Mouse (Mus musculus) spleen, adult 12 weeks (tissue): Measurements from ENCODE around the gene Zfp637.
"Not testable (repeated sequence)": the region's sequence is repeated elsewhere in the genome, so short reads cannot be mapped to it uniquely, and the experiment has no call there.

ENCODE experiments used
- DNase-seq: peaks from one replicate; pipeline ENCODE4 v3.0.0; 2022; ENCODE audit warnings: low spot score

The Zfp637 gene

DNA sequence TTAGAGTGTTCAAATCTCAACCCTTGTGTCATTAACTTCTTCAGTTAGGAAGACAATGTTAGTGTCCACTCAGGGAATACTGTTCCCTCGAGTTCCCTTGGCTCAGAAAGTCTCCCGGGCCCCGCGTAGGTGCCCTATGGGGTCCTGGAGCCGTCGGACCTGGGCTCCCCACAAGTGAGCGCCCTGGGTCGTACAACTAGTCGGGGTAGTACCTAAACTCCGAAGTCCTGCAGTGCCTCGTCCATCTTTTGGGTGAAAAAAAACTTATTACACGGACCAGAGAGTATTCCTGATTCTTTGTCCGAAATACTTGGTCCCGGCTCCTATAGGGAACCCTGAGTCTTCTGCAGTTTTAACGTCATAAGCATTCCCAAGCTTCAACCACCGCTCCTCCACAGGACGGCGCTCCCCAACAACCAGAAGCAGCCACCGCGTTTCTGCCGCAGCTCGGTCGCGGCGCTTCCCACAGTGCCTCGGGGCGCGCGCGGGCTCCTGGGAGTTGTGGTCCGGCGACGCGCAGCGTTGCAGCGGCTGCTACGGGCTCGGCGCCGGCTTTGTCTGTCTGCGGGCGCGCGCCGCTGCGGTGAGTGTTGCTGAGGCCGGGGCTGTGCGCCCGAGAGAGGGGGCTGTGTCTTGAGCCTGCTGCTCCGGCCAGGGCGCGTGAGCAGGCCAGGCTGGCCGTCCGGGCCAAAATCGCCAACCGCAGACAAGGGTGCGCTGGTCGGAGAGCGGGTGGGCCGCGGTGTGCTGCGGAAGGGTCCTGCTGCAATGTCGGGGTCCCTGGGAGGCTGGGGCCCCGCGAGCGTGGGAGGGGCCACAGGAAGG is at the start of gene Zfp637:
Gene Zfp637, plus strand, starts transcription at position 495 of the 825 bp plus-strand sequence.
- DNase-seq, result peak; percentile 75

DNA sequence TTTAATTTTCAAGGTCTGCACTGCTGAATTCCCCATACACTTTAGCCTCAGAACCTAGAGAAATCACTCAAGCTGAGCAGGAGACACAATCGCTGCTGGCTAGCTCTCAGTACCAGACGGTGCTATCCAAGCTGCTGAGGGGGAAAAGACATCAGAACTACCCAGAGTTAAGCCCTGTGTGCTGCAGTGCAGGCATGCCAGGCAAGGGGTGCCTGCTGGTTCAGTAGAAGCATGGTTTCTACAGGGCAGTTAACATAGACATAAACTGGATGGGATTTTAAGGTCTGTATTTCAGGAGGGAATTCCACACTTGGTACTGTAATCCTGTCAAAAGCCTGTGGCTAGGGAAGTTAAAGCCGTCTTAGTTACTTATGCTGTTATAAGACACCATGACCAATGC is 45.7 kb upstream of the Zfp637 start:
- DNase-seq, result no peak

DNA sequence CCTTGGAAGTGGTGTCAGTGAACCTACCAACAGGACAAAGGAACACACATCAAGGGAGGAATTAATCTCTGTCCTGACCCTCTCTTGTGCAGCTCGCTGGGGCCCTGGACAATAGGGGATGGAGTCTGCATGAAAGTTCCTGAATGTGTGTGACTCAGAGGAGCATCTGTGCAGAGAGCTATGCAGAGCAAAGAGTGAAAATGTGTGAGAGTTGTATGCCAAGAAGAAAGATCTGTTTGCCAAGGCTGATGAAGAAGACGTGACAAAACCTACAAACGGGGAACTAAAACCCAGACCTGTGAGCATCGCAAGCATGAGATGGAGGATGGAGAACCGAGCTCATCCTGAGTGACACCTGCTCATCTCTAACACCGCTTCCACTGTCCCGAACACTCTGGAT is 40.2 kb upstream of the Zfp637 start:
- DNase-seq, result no peak

DNA sequence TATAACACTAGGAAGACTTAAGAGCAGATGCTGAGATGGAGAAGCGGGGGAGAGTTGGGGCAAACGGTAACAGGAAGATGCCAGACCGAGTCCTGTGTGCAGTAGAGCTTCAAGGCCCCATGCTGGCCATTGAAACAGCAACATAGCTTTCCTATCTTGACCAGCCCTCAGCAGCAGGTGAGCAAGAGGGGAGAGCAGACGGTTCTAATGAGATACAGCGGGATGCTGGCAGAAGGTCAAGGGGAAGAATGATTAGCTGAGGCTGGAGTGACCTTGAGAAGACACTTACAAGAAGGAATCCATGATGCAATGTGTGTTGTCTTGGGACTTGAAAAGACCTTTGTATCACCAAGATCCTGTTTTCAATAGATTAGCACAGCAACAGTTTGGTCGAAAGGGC is 39.2 kb upstream of the Zfp637 start:
- no peak for DNase-seq

DNA sequence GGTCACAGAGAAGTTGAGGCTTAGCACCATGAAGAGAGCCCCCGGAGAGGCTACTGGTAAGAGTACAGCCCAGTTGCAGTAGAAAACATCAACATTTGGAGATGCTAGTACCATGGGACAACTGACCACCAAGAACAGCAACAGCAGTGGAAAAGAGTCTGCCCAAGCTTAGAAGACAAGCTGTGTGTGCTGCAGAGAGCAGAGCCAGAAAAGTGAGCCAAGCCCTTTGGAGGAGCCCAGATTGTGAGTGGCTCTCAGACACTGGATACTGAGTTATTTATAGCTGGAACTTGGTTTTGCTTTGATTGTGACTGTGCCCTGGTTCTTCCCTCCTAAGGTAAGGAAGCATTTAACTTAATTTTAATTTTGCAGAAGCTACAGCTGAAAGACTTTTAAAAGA is 33.2 kb upstream of the Zfp637 start:
- DNase-seq, result no peak

DNA sequence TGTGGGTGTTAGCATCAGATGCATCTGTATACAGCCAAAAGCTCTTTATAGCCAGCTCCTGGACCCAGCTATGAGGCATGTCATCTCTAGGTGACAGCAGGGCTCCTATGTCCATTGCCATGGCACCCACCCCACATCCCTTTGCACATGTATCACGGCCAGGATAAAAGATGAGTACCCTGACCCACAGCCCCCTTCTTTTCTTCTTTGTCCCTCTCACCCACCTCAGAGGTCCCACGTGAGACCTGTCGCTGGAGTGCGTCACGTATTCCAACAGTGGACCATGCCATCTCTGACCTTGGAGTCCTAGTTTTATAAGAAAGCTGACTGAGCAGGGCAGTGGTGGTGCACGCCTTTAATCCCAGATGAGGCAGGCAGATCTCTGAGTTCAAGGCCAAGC is 31.2 kb upstream of the Zfp637 start:
- no peak for DNase-seq

DNA sequence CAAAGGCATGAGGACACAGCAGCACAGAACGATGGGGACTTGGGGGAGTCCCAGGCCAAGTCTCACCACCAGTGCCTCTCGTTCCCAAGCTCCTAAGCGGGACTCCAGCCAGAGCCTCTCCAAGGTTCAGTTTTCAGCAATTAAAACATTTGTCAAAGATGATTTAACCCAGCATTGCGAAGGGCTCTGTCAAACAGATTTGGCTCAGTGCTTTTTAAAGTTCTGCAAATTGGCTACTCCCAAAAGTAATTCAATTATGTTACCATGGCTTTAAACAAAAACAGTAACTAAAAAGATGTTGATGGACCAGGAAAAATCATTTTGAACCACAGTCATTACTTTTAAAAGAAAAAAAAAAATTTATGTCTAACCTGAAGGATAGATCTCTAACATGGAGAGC is 30.3 kb upstream of the Zfp637 start:
- no peak for DNase-seq

DNA sequence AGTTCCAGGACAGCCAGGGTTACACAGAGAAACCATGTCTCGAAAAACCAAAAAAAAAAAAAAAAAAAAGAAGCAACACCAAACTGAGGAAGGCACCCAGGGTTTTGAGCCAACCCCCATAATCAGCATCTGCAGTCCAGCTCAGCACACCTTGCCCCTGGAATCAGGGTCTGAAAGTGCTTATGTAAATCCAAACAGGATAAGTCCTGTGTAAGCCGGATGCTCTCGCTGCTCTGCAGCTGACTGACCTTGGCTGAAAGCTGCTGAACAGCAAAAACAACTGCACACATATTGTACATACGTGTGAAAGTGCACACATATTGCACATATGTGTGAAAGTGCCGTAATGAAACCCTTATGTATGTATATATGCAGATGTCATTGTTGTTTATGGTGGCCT is 29.7 kb upstream of the Zfp637 start:
- no peak for DNase-seq

DNA sequence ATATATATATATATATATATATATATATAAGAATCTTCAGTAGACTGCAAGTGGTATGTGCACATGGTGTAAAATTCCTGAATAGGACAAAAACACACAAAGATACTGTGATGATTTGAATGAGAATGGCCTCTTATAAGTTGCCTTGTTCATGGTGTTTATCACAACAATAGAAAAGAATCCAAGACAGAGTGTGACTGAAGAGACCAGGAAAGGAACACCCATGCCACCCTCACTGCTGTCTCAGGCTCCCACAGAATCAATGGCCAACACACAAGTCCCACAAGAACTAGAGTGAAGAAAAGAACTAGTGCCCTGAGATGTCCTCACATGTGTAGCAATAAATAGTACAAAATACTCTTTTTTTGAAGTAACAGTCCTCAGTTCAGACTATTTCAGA is 26.3 kb upstream of the Zfp637 start:
- no peak for DNase-seq

DNA sequence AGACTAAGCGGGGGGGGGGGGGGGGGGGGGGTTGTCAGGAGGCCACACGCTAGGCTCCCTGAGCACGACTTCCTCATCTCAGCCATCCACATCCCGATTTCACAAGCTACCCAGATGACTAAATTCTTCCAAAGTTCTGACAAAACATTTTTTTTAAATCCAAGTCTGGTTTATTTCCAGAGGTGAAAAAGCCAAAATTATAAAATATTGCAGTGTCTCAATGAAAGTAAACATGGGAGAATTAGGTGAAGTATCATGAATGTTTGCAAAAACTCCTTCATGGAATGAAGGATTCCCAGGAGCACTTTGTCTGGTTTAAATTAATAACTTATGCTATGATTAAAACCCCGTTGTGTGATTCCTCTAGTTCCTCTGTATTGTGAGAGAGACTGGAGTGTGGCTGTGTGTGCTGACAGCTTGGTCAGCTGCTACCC is 23.9 kb upstream of the Zfp637 start:
- no peak for DNase-seq

DNA sequence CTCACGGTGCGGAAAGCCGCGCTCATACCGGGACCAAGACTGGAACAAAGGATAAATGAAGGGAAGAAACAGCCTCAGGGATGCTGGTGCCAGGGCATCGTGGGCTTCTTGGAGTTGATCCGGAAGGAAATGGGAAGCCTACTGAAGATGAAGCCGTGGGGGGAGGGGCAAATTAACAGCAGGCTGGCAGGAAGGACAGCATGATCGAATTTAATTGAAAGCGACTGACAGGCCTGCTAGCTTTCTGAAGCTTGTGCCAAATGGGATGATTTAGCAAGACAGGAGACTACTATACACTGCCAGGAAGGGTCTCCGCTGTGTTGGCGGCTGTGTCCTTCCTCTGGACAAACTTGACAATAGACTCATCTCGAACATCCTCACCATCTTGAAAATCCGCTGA is 20.7 kb upstream of the Zfp637 start:
- no peak for DNase-seq

DNA sequence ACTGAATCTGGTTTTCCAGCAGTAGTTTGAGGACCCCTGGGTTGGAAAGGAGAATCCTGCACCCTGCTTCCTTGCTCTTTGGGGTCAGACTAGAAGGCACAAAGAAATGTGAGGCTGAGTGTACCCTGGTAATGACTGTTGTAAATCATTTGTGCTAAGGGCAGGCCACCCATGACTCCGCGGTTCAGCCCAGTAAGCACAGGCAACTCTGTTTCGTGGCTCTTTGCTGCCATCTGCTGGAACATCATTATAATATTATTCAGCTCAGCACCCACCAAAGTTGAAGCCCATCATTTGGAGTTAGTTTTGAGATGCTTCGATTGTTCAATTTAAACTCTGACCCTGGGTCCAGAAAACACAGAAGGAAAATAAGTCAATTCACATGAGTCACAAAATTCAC is 15.6 kb upstream of the Zfp637 start:
- DNase-seq, result peak; percentile 19

DNA sequence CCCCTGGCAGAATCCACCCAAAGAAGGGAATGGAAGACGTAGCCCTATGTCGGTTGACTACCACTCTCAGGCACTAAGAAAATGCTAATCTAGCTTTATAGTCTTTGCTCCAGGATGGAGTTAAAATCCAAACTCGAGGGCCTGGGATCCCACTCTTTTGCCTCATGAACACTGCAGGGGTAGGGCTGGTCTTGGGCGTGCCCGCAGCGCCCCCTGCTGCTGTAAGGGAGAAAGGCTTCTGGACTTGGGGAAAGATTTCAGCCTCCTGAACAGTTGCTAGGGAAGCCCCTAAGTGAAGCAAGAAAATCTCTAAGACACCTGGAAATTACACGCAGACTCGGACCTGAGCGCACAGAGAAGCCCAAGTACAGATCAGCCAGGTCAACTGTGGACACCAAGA is 12.7 kb upstream of the Zfp637 start:
- DNase-seq, result no peak

DNA sequence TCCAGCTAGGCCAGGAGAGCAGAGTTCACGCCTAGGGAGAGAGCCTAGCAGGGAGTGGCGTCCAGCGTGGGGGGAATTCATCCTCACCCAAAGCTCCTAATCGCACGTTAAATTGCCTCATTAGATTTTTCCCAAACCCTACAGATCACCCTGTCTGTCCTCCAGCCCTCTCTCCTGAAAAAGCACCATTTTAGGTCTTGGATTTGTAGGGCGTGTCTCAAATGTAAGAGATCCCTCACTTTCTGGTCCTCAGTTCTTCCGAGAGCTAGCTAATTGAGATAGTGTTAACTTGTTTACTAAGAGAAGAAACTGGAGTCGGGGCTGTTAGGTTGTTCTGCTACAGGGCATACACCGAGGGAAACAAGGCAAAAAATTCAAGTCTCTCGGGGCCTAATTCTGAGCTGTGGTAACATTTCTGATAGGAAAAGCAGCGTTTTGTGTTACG is 553 bp downstream of the Zfp637 start:
- no peak for DNase-seq

DNA sequence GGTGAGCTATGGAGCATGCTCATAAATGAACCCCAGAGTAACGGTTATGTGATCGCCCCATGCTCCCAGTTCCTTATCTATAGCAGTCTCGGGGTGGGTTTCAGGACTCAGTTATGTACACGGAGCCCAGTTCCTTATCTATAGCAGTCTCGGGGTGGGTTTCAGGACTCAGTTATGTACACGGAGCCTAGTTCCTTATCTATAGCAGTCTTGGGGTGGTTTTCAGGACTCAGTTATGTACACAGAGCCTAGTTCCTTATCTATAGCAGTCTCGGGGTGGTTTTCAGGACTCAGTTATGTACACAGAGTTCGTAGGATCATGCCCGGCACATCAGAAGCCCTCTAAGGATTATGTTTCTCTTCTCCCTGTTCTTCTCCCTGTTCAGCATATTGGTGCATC is 3.6 kb downstream of the Zfp637 start:
- DNase-seq, result no peak

DNA sequence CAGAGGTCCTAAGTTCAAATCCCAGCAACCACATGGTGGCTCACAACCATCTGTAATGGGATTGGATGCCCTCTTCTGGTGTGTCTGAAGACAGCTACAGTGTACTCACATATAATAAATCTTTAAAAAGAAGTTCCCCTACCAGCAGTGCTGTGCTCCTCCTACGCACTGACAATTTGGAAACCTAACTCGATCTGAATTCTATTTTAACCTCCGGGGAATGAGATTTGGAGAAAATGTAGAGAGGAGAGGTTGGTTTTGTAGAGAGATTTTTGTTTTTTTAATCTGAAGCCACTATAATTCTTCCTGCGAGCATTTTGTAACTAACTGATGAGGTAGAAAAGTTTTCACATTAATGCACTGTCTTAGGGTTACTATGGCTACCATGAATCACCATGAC is 5.7 kb downstream of the Zfp637 start:
- not testable (repeated sequence) for DNase-seq

DNA sequence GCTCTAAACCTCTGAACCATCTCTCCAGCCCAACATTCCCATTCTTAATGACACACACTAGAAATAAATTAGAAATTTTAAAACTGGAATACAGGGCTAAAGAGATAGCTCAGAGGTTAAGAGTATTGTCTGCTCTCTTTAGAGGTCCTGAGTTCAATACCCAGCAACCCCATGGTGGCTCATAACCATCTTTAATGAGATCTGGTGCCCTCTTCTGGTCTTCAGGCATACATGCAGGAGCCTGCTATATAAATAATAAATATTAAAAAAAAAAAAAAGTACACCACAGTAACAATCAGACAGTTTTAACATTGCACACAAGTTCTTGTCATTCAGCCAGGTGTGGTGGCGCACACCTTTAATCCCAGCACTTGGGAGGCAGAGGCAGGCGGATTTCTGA is 6.8 kb downstream of the Zfp637 start:
- DNase-seq, result no peak

DNA sequence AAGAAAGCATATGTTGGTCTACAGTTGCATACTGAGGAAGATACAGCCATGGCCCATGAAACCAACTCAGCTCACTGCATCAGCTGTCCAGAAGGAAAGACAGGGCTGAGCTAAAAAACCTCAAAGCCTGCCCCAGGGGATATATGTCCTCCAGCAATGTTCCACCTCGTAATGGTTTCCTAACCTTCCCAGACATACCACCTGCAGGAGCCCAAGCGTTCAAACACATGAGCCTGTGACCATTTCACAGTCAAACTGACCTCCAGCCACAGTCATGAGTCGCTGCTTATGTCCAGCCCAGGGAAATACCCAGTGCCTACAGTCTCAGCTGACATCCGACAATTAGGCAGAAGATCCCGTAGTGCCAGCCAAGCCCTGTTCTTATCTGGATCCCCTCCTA is 7.6 kb downstream of the Zfp637 start:
- no peak for DNase-seq

DNA sequence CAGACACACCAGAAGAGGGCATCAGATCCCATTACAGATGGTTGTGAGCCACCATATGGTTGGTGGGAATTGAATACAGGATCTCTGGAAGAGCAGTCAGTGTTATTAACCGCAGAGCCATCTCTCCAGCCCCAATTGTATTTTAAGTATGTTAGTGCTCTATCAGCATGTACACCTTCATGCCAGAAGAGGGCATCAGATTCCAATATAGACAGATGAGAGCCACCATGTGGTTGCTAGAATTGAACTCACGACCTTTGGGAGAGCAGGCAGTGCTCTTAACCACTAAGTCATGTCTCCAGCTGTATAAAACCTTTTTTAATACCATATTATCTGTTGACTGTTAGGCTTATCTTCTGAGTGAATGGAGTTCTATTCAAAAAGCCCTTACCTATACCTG is 10.8 kb downstream of the Zfp637 start:
- no peak for DNase-seq

DNA sequence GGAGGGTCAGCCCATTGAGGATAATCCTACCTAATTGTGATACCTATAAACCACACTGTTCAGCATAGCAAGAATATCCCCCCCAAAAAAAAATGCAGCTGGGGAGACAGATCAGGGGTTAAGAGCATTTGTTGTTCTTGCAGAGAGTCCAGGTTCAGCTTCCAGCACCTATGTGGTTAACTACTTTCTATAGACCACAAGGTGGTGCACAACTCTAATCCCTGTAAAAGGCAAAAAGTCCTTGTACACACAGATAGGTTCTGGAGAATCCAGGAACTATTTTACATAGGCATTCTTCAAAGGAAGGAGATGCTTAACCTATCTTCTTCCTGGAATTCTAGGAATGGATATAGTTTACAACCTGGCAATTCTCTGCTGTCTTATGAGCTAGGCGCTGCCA is 17.0 kb downstream of the Zfp637 start:
- no peak for DNase-seq

DNA sequence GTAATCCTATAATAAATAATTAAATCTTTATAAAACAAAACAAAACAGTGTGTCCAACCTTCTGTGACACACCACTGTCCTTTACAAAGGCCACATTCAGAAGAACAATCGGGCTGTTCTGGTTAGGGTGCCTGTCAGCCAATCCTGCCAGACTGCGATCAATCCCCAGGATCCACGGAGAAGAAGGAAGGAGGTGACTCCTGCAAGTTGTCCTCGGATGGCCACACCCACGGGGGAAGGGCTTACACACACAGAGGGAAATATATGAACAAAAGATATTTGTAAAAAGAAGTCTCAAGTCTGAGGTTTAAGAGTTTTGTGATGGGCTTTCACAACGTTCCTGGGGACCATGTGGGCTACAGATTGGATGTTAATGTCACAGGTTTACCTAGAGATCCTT is 20.9 kb downstream of the Zfp637 start, which contains the start of gene Zfp239:
Gene Zfp239, plus strand, starts transcription at position 253 of the 400 bp plus-strand sequence.
- no peak for DNase-seq

DNA sequence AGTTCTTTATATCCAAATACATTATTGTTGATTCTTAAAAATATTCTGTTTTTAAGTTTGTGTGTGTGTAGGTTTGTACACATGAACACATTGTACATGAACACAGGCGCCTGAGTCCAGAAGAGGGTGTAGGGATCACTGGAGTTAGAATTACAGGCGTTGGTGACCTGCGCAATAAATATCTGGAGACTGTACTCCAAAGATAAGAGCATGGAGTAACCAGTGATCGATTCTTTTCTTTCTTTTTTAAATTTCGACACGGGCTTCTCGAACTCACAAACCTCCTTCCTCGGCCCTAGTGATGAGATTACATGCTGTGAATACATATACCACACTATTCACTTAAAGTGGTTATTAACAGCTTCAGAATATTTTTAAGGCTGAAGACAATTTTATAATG is 21.5 kb downstream of the Zfp637 start:
- DNase-seq, result no peak

DNA sequence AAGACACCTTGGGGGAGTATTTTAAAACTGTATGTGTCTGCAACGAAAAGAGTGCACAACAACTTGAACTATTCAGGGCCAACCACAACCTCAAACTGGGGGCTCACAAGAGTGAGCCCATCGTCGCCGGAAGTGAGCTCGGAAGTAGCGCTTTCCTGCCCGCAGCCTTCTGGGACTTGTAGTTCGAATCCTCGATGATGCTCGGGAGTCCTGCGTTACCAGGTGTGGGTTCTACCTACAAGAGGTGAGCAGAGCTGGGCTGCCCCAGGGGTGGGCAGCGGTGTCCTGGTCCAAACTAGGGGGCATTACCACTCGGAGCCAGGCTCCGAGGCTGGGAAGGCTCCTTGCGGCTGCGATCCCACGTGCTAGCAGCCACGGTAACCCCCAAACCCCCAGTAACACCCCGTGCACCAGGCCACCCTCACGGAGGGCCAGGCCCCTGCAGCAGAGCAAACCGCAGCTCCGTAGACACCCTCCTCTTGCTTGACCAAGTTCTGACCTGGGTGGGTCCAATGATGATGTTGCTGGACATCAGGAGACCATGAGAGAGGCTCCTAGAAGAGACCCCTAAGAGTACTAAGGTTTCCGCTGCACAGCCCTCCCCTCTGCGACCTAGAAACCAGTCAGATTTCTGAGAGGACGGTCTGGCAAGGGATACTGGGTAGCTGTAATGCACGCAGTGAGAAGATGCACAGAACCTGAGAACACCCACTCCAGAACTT is 22.1 kb downstream of the Zfp637 start:
- peak; percentile 46 for DNase-seq

DNA sequence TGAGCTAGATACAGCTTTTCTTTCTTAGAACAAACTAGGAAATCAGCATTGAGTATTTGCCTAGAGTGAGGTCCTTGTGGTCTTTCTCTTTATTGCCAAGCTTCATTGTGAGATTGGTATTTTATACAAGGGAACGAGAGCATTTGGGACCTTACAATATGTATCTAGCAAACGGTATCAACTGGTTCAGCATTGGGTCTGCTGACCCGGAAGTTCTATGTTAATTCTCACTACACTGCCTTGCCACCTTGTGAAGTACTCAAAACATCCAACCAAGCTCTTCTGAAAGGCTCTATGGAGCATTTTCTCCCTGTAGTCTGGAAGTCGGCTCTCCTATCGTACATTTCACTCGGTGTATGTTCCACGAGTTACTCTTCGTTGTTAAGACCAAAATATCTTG is 22.8 kb downstream of the Zfp637 start:
- DNase-seq, result no peak
